12 mouse cellular contexts compared by ENCODE assay signal in genomic region chr11:117208151-117208673, GRCm38 (mm10). TPM values are rescaled to one million over a fixed set of nuclear protein-coding genes. Genes with fewer than 3 reads are reported as not detected.
DNase-seq lines count a peak whose midpoint lies in the region; ATAC-seq and TF ChIP-seq lines count a peak whose summit lies in the region.
"Had no signal": no experiment of that assay in that cellular context is flagged by ENCODE, and none has a peak within 500 bp of the region (broad histone marks: within the 10 kb centered on the region; RNA-seq: fewer than 3 reads in every experiment).

No protein-coding gene starts in this region.

- H3K27ac ChIP-seq in kidney, adult 2 months (ENCODE audit: insufficient read depth, low read depth, low read length) = no peak overlapping the region
- H3K27ac ChIP-seq in neural tube, embryonic 13.5 days (replicated peaks) = 0 out of 2 replicates have a peak overlapping the region, but pooled peaks have one; percentile 28
- H3K27ac ChIP-seq in embryonic facial prominence, embryonic 15.5 days (replicated peaks) = peak overlapping the region; percentile 49
- no peak overlapping the region for H3K27ac ChIP-seq in intestine, embryonic 16.5 days (ENCODE audit: low read length)
- H3K27ac ChIP-seq: liver, embryonic 15.5 days; neural tube, embryonic 12.5 days had no signal

- DNase-seq in kidney, adult 2 months = peak; percentile 38
- DNase-seq in kidney, adult 9 months = no peak
- DNase-seq in neural tube, embryonic 10.5 days (ENCODE audit: extremely low spot score, low spot score) = no peak
- DNase-seq in telencephalon, adult 2 months (ENCODE audit: low read depth, low spot score) = peak; percentile 53
- DNase-seq: adrenal gland, postnatal 36 days; gastrocnemius, postnatal 10 days; thymus, postnatal 4 days had no signal

- WGBS in kidney, adult 2 months = 64% methylated on average over 8 of the region's 8 CpGs
- 61% methylated on average over 8 of the region's 8 CpGs for WGBS in neural tube, embryonic 13.5 days
- 42% methylated on average over 8 of the region's 8 CpGs for WGBS in embryonic facial prominence, embryonic 15.5 days
- 74% methylated on average over 8 of the region's 8 CpGs for WGBS in intestine, embryonic 16.5 days

- no peak for TF ChIP-seq CTCF in kidney, adult 2 months (conservative IDR thresholded peaks at IDR 0.05; ENCODE audit: insufficient read depth, insufficient read length, low read depth, low read length)

- no peak for TF ChIP-seq POLR2A in kidney, adult 2 months (IDR thresholded peaks at IDR 0.05; ENCODE audit: low read depth, low read length)

- H3K4me3 ChIP-seq in kidney, adult 2 months (ENCODE audit: insufficient read depth, low read depth, low read length) = no peak overlapping the region
- no peak overlapping the region for H3K4me3 ChIP-seq in neural tube, embryonic 13.5 days
- H3K4me3 ChIP-seq in embryonic facial prominence, embryonic 15.5 days (replicated peaks) = no peak overlapping the region
- H3K4me3 ChIP-seq in intestine, embryonic 16.5 days (ENCODE audit: low read length) = no peak overlapping the region
- H3K4me3 ChIP-seq: liver, embryonic 15.5 days; neural tube, embryonic 12.5 days had no signal

- peaks cover 11% of the 10 kb centered on the region; the same call in 1 of the 2 replicates for H3K4me1 ChIP-seq in kidney, adult 2 months (ENCODE audit: control insufficient read depth, insufficient read depth, low read length)
- peaks cover 10% of the 10 kb centered on the region for H3K4me1 ChIP-seq in neural tube, embryonic 13.5 days (replicated peaks)
- H3K4me1 ChIP-seq in embryonic facial prominence, embryonic 15.5 days = peaks cover 33% of the 10 kb centered on the region
- H3K4me1 ChIP-seq in intestine, embryonic 16.5 days (ENCODE audit: control insufficient read depth, insufficient read depth, low read length) = peaks cover 22% of the 10 kb centered on the region

- H3K9ac ChIP-seq in neural tube, embryonic 13.5 days = no peak overlapping the region
- H3K9ac ChIP-seq in embryonic facial prominence, embryonic 15.5 days = no peak overlapping the region
- no peak overlapping the region for H3K9ac ChIP-seq in intestine, embryonic 16.5 days (ENCODE audit: low read depth, low read length)
- H3K9ac ChIP-seq: liver, embryonic 15.5 days; neural tube, embryonic 12.5 days had no signal

- H3K4me2 ChIP-seq in neural tube, embryonic 13.5 days = no peak overlapping the region
- H3K4me2 ChIP-seq in embryonic facial prominence, embryonic 15.5 days (replicated peaks) = no peak overlapping the region
- no peak overlapping the region for H3K4me2 ChIP-seq in intestine, embryonic 16.5 days (ENCODE audit: low read depth, low read length)
- H3K4me2 ChIP-seq: liver, embryonic 15.5 days; neural tube, embryonic 12.5 days had no signal

- no peaks in the 10 kb centered on the region for H3K9me3 ChIP-seq in neural tube, embryonic 13.5 days
- H3K9me3 ChIP-seq in embryonic facial prominence, embryonic 15.5 days (replicated peaks) = no peaks in the 10 kb centered on the region
- H3K9me3 ChIP-seq in intestine, embryonic 16.5 days (ENCODE audit: control insufficient read depth, low read length) = no peaks in the 10 kb centered on the region
- H3K9me3 ChIP-seq: liver, embryonic 15.5 days; neural tube, embryonic 12.5 days had no signal

- H3K36me3 ChIP-seq in kidney, adult 2 months (ENCODE audit: control insufficient read depth, insufficient read depth, low read length) = no peaks in the 10 kb centered on the region
- no peaks in the 10 kb centered on the region for H3K36me3 ChIP-seq in neural tube, embryonic 13.5 days
- no peaks in the 10 kb centered on the region for H3K36me3 ChIP-seq in embryonic facial prominence, embryonic 15.5 days
- no peaks in the 10 kb centered on the region for H3K36me3 ChIP-seq in intestine, embryonic 16.5 days (ENCODE audit: control insufficient read depth, insufficient read depth, low read length)
- H3K36me3 ChIP-seq: liver, embryonic 15.5 days; neural tube, embryonic 12.5 days had no signal

- H3K27me3 ChIP-seq in kidney, adult 2 months (replicated peaks; ENCODE audit: control insufficient read depth, insufficient read depth, low read length) = no peaks in the 10 kb centered on the region
- H3K27me3 ChIP-seq in neural tube, embryonic 13.5 days = no peaks in the 10 kb centered on the region
- no peaks in the 10 kb centered on the region for H3K27me3 ChIP-seq in embryonic facial prominence, embryonic 15.5 days
- H3K27me3 ChIP-seq in intestine, embryonic 16.5 days (replicated peaks; ENCODE audit: control insufficient read depth, insufficient read depth, low read length) = no peaks in the 10 kb centered on the region
- H3K27me3 ChIP-seq: liver, embryonic 15.5 days; neural tube, embryonic 12.5 days had no signal

- no peak for ATAC-seq in neural tube, embryonic 13.5 days (ENCODE audit: low read depth)
- ATAC-seq in embryonic facial prominence, embryonic 15.5 days (ENCODE audit: insufficient number of reproducible peaks, low FRiP score, low TSS enrichment, low read depth) = no peak
- no peak for ATAC-seq in intestine, embryonic 16.5 days

RNA-seq across cellular contexts. Expression of gene Sept9, which starts 8.8 kb away (rescaled TPM):
- polyA plus RNA-seq in kidney, adult 2 months (2012; rRNA removed) = 22.2 and 25.9 TPM in 2 replicates
- 105 and 120 TPM in 2 replicates for polyA plus RNA-seq in neural tube, embryonic 13.5 days (2015; fragmentation: Nextera tagmentation; extraction: Ambion mirVana)
- 150 and 157 TPM in 2 replicates for polyA plus RNA-seq in embryonic facial prominence, embryonic 15.5 days (2015; fragmentation: Nextera tagmentation; extraction: Ambion mirVana)
- polyA plus RNA-seq in intestine, embryonic 16.5 days (2015; fragmentation: Nextera tagmentation; extraction: Ambion mirVana) = 183 and 191 TPM in 2 replicates

Comparison
In these comparisons a context has a peak if more than half of its experiments do, and no peak if none do; other contexts are left out.
1. DNase-seq: peak in kidney, adult 2 months (single experiment) and telencephalon, adult 2 months (single experiment); none in kidney, adult 9 months (single experiment) and neural tube, embryonic 10.5 days (single experiment).
2. H3K27ac ChIP-seq: peak in neural tube, embryonic 13.5 days (single experiment) and embryonic facial prominence, embryonic 15.5 days (single experiment); none in kidney, adult 2 months (single experiment) and intestine, embryonic 16.5 days (single experiment).